Mouse (Mus musculus) layer of hippocampus, adult 8-10 months (tissue): ENCODE measurements at regions not wholly inside any gene's neighbourhood (a gene's known extent, or its start where the extent isn't known, plus 50 kb on each side); places are given as distances from the start of the nearest gene placed in this dataset.
A peak's percentile ranks its signal among the peaks of the same experiment; 100 is the strongest.

Experiments used
- DNase-seq, 2 experiments: peaks; one replicate each; pipeline ENCODE4 v3.0.0; 2022; ENCODE audit warnings: low spot score in 2 of 2

DNA sequence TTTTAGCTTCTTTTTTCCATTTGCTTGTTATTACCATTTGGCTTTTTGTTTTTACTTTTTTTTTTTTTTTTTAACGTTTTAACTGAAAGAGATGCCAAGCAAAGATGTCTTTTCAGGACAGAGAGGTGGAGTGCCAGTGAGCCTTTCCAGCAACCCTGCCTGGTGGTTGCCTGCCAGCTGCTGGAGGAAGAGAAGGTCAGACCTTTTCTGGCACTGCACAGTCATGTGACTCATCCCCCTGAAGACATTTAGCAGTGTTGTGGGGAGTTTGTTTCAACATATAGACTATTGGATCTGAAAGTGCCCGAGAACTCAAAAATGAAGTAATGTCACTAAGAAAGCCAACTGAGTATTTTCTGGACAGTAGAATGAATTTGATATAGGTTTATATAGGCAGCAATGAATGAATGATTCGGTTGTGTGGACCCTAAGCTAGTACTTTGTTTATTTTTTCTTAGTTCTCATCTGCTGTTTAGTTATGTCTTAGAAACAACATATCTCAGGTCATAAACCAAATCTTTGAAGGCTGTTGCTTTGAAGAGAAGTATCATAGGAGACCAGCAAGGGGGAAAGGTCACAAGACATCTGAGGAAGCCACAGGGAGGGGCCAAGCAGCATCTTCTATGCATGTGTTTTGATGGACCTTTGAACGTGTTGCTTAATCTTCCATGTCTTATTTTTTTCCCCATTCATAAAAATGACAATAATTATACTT lies 604.2 kb downstream of the Ptprc start:
- no peak for DNase-seq

DNA sequence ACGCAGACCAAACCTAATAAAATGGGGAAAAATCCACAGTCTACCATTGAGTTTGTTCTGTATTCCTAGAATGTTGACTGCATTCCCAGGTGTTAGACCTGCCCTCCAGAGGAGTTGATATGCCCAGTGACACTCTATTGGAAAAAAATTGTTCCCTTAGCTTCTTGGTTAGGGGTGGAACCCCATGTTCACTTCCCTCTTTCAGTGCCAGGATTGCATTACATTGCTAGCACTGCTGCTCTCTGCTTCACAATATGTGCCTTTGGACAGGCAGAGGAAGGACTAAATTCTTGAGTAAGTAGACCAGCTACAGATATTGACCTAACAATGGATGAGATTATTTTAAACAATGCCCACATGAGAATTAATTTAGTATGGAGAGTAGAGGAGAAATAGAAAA lies 607.3 kb upstream of the Nr5a2 start:
- DNase-seq = no peak

DNA sequence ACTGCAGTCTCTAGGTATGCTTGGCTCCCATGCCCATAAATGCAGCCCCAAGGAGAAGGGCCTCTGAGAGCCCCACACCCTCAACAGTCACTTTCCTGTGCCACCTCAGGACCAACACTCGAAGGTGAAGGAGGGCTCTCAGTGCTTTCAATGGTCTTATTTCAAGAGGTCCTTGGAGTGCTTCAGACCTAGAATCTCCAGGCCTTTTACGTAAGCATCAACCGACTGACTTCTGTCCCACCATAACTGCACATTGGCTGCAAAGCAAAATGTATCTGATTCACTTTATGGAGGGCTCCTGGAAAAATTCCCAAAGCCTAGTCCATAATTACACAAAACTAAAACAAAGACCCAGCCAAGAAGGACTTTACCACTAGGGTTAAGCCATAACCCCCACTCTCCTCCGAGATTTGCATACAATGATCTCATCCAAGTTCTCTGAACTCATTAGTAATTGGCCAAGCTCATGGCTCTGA lies 605.4 kb upstream of the Nr5a2 start:
- DNase-seq = no peak

DNA sequence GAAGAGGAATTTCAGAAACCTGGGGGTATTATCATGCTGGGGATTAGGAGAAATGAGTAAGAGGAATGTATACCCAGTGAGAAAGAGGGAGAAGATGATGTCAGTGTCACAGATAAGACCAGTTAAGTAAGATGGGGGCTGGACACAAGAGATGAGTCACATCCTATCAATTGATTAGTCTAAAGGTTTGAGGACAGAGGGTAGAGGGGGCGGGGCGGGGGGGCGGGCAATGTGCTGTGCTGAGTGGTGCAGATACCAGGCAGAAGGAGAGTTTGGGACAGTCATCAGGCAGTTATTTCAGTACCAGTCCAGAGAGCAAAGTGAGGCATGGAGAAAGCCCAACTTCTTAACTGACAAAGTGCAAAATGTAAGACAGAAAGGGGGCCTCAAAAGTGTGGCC lies 601.4 kb upstream of the Nr5a2 start:
- no peak for DNase-seq

DNA sequence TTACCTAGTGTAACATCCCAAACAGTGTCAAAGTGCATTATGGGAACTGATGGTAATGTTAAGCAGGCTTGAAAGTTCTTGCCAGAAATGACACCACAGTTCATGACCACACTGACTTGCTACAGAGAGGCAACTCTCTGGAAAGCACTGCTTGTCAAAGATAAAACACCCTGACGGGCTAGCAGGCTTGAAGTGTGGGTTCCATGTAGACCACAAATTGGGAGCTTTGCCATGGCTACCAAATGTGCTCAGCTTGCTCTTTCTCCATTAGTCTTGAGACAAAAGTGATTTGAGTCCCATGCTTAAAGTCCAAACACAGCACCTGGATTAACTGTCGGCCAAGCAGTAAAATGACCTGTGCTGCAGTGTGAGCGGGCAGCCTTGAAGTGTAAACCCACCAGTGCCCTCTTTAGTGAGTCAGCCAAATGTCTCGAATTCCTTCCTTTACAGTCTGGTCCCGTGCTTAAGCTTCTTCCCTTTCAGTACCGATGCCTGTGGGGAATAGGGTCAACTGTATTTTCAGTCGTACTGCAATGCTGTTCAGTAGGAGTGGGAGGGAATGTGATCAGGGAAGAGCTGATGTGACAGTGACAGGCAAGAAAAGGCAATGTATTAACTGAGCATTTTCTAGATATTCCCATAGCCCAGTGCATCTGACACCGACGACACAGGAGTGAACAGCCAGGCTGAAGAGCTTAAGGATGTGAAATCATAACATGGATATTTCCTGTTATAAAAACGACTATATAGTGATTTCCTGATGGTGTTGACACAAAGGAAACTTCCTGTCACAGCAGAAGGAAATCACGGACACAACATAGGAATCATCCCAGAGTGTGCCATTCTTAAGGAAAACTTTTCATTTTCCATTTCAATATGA lies 600.4 kb upstream of the Nr5a2 start:
- no peak for DNase-seq

DNA sequence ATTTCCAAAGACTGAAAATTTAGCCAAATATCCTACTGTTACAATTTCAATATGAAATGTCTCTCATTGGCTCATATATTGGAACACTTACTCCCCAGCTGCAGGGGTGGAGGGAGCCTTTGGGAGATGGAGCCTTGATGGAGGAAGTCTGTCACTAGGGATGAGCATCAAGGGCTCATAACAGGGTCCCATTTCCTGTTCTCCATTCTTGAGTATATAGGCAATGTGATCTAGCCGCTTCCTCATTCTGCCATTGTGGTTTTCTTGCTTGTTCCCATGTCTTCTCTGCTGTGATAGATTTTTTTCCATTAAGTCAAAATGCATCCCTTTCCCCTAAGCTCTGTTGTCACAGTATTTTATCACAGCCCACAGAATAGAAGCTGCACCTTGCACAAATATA lies 589.4 kb upstream of the Nr5a2 start:
- DNase-seq = no peak

DNA sequence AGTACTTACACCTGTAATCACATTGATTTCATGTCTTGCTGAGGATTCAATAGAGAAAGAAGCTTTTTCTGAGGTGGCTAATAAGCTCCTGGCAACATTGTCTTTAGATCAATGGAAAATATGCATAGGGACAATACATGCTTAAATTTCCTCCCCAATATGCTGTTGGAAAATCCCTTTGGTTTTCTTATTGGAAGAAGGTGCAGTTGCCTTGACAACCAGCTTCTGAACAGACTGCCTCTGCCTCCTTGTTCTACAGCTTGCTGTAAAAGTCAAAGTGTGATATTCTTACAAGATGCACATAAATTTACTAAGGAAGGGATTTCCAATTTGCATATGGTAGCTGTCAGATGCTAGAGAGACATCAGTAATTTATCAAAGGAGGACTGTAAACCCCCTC lies 585.4 kb upstream of the Nr5a2 start:
- peak in 1 of 2 experiments; percentile 28 for DNase-seq

DNA sequence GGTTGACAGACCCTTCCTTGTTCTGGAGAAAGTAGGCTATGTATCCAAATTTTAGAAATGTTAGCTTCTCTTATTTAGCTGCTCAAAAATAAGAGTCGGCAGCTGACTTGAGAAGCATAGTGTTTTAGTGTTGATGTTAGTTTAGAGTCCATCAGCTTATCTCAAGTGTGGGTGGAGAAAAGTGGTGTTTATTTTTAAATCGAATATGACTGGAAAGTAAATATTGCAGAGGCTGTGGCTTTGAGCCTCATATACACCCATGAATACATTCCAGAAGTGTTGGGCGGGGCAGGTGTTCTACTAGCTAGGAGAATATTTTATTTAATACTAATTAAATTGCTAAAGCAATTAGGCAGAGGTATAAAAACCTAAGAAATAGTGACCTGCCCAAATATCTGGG lies 583.6 kb upstream of the Nr5a2 start:
- no peak for DNase-seq

DNA sequence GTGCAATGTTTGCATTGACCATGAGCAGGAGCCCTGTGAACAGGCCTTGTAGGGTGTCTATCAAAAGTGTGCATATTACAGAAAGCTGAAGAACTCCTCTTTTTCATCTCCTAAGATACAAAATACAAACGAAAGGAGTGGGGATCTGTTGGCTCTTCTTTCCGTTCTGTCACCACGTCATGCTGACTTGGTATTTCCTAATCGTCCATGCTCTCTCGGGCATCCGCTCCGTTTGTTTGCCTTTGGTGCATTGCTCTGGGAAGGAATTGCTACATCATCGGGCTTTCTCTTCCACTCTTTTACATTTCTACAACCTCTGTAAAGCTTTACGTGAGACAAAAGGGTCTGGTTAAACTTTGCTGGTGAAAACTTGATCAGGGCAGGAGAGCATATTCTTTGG lies 581.2 kb upstream of the Nr5a2 start:
- DNase-seq = no peak

DNA sequence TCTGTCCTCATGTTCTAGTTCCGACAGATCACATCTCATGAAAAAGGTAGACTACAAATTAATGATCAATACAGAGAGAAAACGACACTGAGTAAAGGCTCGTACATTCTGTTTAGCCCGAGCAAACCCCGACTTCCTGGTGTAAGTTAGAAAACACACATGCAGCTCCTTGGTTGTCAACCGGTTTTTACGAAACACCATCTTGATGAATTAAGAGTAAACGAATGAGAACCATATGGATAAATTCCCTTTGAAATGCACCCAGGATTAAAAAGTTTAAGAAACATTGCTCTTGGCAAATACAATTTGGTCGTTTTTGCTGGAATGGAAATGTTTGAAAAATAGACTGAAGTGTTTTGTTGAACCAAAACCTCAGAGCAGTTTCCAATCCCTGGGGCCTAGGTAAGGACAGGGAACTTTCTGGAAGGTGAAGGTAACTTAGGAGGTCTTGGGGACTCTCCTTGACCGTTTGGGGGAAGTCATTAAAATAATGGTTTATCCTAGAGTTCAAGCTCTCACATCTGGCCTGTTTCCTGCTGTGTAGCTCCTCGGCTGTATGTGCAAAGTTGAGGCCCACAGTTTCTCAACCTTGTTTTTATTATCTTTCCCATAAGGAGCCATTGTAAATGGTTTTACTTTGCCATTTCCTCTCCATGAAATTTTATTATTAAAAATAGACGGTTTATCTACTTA lies 579.3 kb upstream of the Nr5a2 start:
- DNase-seq = no peak

DNA sequence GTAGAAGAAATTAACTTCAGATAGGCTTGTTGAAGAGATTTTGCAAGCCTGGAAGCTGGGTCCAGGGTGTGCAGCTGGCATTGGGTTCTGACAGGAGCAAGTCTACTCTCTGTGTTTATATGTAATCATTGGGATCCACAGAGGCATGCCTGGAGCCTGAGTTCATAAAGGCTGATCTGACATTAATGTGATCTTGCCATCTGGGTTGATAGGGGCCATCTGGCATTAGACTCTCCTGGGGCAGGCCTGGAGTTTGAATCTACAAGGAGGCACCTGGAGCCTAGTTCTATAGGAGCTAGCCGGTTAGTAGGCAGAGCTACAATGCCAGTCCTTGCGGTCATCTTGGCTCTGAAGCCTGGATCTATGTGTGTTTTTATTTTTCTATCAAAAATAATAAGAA lies 554.5 kb upstream of the Nr5a2 start:
- DNase-seq = no peak

DNA sequence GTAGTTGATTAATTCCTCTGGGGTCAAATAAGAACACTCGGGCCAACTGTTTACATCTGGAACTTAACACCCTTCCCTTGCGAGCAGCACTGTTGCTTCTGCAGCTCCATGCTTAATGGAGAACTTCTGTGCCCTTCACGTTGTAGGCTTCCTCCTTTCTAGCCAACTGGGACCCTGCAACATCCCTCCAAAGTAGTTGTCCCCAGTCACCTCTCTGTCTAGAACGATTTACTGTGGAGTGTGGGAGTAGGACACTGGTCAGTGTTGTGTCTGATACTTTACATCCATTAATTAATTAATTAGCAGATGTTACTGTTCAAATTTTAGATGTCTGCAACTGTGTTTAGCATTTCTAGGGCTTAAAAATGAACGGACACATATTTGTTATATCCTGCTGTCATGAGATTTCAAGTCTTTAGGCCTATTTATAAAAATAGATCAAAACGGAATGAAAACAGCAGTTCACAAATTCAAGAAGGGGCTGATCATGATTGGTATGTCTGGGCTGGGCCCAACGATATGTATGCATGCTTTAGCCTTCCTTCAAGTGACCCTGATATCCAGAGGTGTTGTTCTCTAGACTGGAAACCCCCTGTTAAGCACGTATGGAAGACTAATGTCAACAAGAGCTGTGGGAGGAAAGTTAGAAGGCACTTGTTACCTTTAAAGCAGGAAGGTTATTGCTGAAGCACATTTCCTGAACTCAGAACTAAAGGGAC lies 543.6 kb upstream of the Nr5a2 start:
- no peak for DNase-seq

DNA sequence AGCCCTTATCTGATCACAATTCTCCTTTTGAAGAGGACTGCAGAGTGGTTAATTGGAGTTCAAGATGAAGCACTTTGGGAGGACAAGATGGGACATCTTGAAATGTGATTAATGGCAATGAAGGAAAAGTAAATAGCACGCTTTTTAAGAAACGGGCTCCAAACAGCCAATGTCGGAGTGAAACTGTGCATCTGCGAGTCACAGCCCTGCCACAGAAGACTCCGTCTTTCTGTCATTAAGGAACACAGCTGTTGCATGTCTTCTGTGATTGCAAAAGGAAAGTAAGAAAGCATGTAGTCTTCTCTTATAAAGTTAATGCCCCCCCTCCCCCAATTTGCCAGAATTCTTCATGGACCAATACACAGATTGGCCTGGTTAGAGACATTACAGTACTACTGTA lies 528.0 kb upstream of the Nr5a2 start:
- DNase-seq = no peak

DNA sequence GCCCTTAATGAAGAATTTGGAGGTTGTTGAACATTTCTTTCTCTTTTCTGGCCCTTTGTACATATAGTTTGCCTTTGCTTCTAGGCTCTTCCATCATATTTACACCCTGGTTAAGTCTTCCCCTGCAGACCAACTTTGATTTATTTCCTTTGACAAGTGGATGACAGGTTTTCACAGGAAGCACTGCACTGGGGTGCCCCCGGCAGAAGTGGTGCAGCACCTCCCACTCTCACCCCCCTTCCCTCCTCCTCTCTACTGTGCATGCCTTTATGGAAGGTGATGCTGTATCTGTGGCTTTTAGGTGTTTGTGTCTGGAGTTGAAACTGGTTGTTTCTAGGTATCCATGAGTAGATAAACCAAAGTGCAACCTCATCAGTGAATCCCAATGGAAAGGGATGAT lies 518.2 kb upstream of the Nr5a2 start:
- DNase-seq = no peak

DNA sequence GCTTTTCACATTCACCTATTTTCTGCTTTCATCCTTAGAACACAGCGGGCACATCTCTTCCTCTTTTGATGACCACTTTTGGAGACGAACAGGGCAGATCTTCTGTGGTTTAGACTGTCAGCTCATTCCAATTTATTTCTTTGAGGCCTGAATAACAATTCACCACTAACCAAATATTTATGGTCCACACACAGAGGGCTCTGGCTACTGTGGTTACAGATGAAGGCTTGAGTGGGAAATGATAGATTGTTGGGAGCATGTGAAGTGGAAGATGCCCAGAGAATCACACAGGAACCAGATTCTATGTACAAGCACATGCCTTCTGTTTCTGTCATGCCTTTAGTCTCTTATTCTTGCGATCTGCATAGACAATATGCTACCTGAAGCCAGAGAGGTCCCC lies 517.0 kb upstream of the Nr5a2 start:
- DNase-seq = no peak

DNA sequence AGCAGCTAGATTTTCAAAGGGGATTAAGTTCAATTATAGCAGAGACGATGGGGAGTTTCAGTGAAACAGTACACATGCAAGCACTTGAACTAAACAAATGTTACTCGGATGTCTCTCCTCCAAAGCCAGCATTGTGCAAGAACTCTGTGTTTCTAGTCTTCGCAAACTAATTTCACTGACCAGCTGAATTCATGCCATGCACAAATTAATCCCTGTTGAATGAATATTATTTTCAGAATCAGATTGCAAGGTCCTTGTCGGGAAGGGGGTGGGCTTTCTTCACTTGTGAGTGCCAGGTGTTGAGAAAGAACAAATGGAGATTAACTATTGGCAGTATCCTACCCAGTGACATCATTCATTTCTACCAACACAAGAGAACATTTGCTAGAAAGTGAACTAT lies 514.6 kb upstream of the Nr5a2 start:
- DNase-seq = no peak

DNA sequence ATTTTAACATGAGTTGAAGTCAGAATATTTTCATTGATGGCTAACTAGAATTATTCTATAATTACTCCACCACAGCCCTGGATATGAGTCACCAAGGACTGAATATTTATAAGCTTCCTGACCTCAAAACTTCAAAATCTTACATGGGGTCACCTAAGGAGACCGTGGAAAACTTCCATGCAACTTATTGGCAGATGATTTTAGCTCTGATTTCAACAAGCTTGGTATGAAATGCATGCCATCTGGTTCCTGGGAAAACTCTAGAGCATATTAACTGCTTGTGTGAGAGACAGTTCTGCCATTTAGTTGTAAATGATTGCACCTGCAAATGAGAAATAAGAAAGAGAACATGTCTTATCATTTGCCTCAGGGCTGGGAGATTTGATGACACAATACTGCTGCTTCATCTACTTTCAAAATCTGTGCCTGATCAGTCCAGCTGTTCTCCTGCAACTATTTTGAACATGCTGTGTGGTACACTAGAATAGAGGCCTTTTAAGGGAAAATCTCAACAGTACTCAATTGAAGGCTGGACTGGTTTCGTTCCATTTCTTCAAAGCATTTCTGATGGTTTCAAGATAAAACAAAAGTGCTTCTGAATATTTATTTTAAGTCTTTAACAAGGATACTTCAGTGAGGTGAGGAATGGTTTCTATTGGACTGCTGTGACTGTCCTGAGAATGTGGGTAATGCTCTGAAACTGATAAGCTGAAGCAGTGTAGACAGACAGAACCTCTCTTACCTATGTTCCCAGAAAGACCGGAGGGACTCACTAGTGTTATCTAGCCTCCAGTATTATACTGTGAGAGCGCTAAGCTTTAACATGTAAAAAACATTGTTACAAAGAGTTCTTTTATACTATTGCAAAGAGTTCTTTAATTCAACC lies 513.8 kb upstream of the Nr5a2 start:
- peak; percentile 8 to 28 for DNase-seq

DNA sequence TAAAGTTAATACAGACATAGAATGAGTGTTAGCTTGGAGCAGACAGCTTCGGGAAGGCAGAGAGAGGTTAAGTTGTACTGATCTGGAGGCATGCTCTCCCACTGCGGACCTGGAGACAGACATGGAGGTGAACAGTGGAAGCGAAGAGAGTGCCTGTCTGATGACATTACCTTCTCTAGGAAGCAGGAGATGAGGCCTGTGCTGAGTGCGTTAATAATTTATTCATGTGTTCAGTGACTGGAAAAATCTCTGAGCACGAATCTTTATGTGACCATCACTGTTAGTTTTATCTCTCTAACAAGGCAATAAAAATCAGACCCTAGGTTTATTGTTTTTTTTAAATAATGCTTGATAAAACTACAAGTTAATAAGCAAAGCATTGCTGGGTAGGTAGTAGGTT lies 504.7 kb upstream of the Nr5a2 start:
- DNase-seq = no peak

DNA sequence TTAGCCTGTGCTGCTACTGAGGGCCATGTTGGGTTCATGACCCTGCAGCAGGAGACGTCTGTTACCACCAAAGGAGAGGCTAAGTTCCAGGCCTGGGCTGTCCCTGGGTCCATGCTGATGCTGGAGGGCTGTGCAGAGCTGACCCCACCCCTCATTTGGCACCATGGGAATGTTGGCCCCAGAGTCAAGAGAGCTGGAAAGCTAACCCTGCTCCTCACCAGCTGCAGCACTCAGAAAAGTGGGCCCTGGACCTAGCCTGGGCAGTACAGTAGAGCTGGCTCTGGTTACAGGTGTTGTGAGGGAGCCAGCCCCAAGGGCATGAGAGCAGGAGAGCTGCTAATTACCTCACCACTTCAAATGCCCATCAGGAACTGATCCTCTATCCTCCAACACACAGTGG lies 500.9 kb upstream of the Nr5a2 start:
- DNase-seq = no peak

DNA sequence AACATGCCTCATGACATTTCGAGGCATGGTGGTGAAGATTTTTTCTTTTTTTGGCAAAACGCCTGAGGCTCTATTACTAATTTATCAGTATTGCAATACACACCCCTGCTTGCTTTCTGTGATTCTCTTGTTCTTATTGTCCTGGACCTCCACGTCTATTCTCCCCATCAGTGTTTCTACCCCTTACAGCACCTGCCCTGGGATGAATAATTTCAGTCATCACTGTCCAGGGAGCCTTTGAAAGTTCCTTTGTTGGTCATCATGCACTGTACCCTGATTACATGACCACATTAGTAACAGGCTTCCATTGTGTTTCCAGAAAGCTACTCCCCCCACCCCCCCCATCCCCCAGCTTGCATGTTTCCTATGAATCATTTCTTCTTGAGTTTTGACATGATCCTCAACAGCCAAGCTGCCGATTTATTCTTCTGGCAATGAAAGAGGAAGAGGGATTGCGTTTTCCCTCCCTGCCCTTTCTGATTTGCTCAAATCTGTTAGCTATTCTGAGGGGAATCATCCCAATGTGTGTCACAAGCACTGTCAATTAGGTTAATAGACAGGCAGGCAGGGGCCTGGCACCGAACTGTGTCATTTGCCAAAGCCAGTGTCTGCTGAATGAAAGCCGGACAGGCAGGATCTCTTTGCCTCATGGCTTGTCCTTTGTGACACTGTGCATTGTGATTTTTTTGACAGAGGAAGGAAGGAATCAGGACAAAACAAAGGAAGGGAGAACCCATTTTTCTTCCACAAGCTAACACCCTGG lies 493.4 kb upstream of the Nr5a2 start:
- DNase-seq = peak; percentile 19 to 34
